Mouse (Mus musculus): ENCODE data around the gene Gm17359.

Gene Gm17359

DNA sequence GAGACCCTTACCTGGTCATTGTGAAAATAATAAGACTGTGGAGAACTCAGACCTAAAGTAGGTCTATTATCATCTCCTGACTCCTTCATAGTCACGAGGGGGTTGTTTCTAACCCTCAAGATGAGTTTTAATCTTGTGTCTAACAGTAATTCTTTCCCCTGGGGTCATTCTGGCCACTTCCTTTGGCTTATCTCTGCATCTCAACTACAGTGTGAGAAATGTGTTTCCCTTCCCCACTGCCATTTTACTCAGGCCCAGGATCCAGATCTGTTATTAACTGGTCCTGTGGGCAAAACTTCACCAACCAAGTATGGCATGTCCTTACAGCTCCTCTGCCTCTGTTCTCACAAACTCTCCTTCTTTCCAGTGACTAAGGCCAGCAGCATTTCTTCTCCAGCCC lies 12.8 kb downstream of the Gm17359 start:
- no peak for DNase-seq (ENCODE audit: low spot score)

DNA sequence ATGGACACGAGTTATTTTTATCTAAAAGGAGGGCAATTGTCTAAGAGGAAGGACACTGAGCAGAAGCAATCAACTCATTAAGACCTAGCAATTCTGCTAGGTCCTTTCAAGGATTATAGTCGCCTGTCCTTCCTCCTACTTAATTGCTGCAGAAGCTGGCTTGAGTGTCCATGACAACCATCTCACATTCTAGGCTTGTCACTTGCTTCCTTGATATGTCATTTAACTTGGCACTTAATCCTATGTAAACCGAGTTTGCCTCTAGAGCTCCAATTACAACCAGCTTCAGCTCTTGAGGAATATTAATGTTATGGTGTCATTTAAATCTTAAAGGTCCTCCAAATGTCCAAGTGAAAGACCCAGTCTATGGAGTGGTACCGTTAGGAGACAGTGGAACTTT lies 22.3 kb downstream of the Gm17359 start:
- no peak for DNase-seq (ENCODE audit: low spot score)

DNA sequence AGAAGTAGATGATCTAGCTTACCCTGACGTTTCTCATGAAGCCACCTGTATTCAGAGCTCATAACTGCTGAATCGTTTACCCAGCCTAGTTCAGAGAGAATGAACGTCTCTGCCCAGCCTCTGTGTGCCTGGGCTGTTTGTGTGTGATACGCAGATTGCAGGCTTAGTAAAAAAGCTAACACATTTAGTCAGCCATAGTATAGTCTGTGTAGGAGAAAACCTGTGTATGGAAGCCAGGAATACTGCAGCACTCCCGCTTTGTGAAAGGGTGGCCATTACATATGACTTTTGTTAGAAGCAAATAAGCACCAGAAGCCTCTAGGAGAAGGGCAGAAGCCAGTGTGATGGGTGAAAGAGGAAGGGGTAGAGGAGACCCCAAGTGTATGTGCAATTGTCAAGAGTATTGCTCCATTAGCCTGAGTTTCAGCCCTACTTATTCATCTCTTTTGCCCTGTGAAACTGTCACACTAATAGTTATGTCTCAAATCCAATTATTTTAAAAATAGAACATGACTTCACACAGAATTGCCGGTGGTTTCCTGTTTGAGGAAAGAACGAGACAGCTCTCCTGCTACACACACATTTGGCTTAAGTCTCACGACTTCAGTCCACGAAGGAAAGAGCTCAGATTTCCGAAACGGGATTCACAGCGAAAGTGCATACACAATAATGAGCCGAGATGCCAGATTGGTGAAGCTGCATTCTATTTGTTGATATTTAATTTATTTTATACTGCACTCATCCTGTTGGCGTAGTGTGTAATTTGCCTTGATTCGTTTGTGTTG lies 24.0 kb downstream of the Gm17359 start:
- DNase-seq (ENCODE audit: low spot score), result no peak

DNA sequence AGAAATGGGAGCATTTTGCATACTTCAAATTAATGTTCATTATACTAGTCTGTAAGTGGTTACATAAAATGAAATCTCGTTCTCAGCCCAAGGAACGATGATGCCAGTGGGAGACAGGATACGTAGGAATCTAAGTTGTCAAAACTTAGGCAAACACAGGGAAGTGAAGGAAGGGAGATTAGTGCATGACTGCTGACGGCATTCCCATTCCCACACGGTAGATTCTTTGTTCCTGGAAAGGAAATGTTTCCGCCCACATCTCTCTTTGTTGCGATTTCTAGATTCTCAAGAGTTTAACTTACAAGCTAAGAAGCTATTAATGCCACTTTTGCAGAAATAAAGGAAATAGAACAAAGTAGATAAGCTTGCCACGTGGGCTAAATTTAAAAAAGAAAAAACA lies 29.6 kb downstream of the Gm17359 start:
- no peak for DNase-seq (ENCODE audit: low spot score)

DNA sequence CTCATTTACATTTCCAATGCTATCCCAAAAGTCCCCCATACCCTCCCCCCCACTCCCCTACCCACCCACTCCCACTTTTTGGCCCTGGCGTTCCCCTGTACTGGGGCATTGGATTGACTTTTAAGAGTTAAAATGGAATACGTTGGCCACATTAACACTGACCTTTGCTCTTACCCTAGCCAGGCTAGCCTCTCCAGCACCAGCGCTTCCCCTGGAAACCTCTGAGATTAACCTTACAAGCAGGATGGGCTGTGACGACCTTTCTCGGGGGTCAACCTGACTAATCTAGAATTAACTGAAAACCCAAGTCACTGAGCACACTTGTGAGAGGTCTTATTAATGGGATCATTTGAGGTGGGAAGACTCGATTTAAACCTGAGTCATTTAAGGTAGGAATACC lies 31.8 kb downstream of the Gm17359 start:
- DNase-seq (ENCODE audit: low spot score), result no peak

DNA sequence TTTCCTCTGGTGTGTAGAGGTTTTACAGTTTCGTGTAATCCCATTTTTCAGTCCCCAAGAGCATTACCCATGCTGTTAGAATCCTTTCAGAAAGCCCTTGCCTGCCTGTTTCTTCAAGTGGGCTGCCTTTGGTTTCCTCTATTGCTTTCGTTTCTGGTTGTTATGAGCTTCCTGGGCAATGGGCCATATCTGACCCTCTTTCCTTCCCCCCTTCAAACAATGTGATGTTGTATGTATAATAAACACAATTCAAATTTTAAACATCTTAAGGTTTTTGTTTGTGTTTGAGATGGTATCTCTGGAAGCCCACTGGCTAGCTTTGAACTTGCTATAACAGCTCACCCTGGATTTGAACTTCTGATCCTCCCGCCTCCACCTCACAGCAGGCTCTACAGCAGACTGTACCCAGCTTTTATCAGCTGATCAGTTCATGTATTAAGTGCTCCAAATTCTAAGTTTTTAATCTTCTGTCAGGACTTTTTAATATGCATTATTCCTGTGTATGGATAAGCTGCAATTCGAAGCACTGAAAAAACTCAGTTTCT lies 34.0 kb downstream of the Gm17359 start:
- DNase-seq (ENCODE audit: low spot score), result no peak

DNA sequence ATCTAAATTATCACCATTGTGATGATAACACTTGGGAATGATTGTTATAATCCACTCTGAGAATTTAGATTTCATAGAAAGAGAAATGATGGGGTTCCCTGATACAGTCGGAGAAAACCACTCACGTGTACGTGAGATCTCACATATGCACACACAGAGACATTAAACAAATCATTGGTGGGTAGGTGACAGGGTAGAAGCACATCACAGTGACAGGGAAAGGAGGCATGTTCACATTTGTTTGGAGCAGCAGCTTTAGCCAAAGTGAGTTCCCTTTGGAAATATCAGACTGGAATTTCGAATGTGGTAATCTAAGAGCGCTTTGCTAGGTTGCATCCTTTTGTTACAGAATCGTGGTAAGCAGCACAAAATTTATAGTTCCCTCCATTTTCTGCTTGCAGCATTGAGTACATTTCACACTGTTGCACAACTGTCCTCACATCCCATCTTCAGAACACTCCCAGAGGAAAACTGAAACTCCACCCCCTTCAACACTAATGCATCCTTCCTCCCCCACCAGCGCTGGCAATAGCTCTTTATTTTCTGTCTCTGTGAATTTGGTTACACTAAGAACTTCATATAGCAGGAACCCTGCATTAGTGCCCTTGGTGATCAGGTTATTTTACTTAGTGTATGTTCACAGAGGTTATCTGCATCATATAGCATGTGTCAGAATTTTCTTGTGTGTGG lies 35.2 kb downstream of the Gm17359 start:
- no peak for DNase-seq (ENCODE audit: low spot score)

DNA sequence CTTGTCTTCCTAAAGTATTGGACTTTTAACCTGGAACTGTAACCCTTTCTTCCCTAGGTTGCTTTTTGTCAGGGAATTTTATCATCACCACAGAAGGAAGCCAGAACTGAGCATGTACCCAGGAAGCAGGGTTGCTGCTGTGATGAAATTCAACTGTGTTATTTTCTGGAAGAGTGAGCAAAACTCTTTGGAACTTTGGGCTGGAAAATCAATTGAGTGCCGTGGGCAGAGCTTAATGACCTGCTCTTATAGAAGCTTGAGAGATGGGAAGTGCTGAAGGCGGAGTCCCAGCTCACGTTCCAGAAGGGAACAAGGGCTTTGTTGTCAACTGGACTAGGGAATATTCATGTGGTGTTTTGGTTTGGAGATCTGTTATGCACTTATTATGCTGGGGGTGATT lies 37.5 kb downstream of the Gm17359 start:
- no peak for DNase-seq (ENCODE audit: low spot score)

DNA sequence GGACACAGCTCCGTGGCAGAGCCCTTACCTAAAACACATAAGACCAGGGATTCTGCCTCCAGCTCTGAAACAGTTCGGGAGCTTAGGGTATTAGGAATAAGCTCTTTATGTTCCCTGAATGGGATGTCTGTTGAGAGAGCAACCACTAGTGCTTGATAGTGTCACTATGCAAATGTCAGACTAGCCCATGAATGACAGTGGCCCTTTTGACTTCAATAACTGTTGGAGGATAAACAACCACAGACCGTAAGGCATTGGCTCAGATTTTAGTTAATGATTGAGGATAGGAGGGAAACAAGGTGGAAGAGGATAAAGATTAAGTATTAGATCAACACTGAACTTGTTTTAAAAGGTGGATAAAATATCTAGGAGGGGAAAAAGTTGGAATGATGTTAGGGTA lies 41.6 kb downstream of the Gm17359 start:
- DNase-seq (ENCODE audit: low spot score), result no peak

DNA sequence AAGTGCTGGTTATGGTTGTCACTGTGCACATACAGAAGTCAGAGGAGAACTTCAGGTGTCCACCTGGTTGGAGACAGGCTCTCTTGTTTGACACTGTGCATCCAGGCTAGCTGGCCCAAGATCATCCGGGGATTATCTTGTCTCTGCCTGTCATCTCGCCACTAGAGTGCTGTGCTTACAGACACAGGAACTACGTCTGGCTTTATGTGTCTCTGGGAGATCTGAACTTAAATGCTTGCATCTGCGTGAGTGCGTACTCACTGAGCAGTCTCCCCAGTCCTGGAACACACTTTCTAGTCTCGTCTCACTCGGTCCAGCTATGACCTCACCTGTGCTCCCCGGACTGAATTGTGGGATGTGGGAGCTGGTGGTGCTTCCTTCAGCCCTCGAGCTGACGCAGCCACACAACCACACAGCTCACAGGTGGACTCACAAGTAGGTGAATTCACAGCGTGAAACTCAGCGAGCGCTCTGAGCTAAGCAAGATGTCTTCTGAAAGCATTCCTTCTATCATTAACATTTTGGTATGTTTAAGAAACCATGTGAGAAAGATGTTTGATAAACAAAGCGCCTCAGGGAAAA lies 42.9 kb downstream of the Gm17359 start:
- DNase-seq (ENCODE audit: low spot score), result no peak

DNA sequence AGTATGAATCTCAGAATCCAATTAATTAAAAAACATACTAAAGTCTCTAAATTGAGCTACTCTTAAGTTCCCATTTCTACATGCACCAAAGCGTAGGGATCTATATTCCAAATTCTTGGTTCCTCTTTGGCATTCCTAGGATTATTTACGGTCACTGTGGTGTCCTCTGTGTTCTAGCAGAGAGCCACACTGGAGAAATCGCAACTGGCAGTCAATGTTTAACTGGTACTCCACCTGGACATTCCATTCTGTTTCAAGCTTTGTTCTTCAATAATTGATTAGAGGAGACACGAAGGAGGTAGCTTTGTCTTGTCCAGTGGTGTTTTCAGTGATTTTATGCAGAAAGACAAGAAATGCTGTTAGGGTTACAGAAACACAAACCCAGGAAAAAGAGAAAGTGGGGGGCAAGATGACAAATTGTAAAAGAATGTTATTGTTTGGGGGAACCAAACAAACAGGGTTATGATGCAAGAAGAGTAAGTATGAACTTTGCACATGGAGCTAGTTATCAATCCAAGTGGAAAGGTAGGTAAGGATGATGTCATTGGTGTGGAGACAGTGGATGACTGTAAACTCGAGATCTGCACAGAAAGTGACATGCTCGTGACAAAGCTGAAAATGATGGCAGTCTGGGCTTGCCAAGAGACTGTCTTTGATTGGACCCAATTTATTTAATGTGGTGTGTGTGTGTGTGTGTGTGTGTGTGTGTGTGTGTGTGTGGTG lies 43.6 kb downstream of the Gm17359 start:
- DNase-seq (ENCODE audit: low spot score), result no peak

DNA sequence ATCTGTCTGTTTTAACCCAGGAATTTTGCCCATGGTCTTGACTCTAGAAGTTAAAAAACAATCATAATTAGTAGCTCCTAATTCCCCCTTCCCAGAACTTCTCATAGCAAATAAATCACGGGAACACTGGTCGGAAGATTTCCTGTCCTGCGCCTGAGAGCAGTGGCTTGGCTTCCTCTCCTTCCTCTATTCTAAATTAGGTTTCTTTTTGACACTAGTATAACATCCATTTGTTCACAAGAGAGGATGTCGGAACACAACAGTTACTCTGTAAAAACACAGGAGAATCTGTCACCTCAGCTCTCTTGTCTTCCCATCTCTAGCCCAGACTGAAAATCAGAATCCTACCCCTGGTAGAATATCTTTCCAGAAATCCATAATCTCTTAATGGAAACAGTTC lies 44.9 kb downstream of the Gm17359 start:
- DNase-seq (ENCODE audit: low spot score), result no peak

DNA sequence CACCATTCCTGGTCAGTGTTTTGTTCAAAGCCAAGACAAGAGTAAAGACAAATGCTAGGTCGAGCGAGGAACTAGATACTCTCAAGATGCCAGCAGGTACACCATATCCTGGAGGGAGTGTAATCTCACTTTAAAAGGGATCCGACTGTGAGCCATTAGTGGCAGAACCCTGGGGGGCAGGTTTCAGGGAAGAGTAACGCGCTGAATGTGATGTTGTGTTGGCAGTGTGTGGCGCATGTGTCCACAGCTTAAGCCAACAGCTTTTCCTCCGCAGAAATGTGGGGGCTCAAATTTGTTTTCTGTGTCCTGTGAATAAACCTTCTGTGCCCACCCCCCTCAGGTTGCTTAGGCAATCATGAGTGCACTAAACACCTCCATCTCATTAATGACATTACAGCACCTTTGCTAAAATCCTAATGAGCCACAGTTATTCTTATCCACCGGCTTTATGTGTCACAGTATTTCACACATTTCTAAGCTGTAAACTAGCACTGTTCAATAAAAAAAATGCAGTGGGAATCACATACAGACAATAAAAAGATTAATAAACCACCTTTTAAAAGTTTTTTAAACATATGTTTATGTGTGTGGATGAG lies 49.1 kb downstream of the Gm17359 start:
- no peak for DNase-seq (ENCODE audit: low spot score)

DNA sequence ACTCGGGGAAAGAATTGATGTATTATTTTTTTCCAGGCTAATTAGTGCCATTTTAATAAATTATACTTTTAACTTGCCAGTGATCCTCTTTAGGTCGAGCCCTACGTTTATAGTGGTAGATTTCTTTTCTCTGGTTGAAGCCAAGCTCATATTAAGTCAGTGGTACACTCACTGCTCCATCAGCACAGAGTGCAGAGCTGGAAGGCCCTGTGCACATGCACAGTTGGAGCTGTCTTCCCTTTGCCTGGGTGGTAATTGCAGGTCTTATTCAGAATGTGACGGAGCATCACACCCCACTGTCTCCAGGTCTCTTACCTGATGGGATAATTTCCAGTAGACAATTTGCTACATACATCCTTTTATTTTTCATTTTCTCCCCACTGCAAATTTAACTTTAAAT lies 52.6 kb downstream of the Gm17359 start:
- no peak for DNase-seq (ENCODE audit: low spot score)

DNA sequence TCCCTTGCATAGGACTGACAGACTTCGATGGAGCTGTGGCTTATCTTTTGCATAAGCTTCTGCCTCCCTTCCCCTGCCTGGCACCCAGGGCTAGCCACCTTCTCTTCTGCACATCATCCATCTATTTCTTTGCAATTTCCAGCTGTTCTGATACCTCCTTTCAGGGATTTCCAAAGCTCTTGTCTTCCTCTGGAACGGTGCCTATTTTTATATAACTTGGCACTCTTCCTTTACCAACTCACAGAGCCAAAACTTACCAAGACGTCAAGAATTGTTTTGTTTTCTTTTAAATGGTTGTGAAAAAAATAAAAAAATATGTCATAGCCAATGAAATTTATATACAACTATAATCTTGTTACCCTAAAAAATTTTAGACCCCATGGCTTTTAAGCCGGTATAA lies 64.1 kb downstream of the Gm17359 start:
- no peak for DNase-seq (ENCODE audit: low spot score)

DNA sequence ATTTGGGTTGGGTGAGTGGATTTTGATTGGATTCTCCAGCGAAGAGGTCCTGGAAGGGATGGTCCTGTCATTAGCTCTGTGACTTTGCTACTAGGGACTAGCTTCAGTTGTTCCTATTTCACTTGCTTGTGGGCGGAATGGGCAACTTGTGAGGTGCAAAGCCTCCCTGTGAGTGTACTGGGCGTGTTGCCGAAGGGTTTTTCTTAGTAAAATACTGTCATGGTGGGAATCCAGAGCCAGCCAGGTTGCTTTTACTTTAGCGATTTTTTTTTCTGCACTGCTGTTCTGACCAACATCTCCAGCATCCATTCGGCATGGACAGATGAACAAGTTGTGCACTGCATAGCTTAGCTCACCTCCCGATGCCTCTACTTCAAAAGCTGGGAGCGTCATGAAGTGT lies 65.6 kb downstream of the Gm17359 start:
- DNase-seq (ENCODE audit: low spot score), result no peak

DNA sequence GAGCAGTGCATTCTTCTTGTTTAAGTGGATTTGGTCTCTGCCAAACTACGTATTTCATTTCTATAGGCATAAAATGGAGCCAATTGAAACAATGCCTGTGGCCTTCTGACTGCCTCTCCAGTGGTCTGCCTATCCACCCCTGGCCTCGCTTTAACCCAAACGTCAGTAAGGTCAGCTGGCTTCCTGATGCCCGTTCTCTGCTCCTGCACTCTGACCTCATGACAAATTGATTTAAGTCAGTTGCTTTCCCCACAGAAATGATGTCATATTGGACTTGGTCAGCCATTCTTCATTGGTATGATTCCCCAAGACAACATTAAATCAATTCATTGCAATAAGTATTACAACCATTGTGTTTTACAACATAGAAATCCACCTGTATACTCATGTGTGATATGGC lies 72.1 kb downstream of the Gm17359 start:
- no peak for DNase-seq (ENCODE audit: low spot score)

DNA sequence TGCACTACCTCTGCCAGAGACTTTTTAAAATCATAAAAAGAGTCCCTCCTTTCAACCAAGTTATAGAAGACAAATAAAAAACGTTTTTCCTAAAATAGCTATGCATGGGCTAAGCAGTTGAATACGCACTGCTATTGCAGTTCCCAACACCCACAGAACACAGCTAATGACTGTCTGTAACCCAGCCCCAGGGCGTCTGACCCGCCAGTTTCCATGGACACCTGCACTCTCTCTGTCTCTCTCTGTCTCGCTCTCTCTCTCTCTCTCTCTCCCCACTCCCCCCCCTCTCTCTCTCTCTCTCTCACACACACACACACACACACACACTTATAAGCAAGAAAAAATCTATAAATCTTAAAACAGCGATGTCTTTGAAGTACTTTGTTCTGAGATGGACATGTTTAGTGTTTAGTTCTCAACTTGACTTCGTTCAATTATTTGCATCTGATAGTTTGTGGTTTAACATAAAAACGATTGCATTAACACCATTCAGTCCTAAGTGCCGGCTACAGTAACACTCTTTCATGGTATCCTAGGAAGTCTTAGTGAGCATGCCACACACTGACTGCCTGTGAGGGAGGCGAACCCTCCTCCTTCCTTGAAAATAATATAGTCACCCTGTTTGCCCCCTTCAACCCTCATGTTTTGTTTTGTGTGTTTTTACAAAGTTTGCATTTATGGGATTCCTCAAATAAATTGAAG lies 73.6 kb downstream of the Gm17359 start:
- no peak for DNase-seq (ENCODE audit: low spot score)

DNA sequence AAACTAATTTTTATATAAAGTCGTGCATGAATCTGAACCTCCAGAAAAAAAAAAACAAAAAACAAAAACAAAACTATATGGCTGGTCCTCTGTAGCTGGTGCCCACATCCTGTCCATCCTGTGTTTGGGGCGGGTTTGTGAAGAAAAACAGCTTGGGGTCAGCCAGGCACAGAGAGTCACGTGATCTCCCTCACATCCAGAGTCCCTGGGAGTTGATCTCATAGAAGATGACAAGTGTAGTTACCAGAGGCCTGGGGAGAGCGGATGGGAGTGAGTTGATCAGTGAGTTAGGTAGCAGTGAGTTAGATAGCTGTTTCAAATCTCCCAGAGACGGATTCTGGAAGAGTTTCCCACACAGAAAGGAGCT lies 74.2 kb downstream of the Gm17359 start:
- DNase-seq (ENCODE audit: low spot score), result no peak

DNA sequence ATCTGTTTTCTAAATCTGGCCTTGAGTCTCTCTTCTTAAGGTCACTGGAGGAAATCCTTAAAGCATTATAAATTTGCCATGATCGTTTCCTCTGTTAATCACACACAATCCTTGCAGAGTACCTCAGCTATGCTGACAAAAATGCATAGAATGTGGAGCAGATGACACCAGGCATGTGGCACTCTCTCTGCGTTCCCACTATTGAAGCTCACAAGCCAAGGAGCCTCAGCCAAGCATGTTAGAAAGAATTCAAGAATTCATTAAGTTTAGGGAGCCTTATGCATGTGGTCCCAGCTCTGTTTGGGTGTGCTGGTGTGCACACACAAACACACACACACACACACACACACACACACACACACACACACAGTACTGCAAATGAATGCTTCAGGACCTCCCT lies 75.2 kb downstream of the Gm17359 start:
- no peak for DNase-seq (ENCODE audit: low spot score)

DNA sequence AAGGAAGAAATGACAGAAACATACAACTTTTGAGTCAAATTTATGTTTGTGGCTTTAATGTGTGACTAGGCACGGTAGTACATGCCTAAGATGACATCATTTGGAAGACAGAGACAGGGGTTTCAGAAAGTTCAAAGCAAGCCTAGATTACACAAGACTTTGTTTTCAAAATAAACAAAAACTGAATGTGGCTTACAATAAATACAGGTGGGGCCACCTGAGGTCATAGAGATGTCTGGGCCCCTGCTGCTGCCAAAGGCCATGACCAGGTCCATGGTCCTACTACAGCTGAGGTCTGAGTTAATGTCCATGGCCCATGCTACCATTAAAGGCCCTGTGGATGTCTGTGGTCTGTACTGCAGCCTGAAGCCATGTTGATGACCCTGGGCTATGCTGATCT lies 77.0 kb downstream of the Gm17359 start:
- DNase-seq (ENCODE audit: low spot score), result no peak

DNA sequence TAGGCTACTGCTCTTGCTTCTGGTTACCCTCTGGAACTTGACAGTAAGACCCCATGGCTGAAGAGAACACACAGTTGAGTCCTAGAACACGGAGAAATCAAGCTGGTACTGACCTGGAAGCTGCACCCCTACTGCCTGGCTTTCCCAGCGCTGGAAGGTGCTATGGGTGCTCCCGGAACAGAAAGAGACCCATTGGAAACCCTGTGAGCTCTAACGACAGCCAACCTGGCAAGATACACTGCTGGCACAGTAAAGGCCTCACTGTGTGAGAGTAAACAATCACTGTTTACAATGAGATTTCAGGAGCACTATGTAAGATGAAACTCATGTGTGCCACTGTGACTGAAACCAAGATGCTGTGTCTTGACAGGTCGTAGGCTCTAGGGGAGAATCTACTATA lies 78.6 kb downstream of the Gm17359 start:
- DNase-seq (ENCODE audit: low spot score), result no peak
